Mouse (Mus musculus): Measurements from ENCODE around the gene Cmtm1. TPM values are rescaled to one million over a fixed set of nuclear protein-coding genes. Genes with fewer than 3 reads are reported as not detected.
"Not testable (repeated sequence)": the region's sequence is repeated elsewhere in the genome, so short reads cannot be mapped to it uniquely, and the experiment has no call there.

Gene Cmtm1
- not detected in 2 replicates for polyA plus RNA-seq (2014; fragmentation: Nextera tagmentation; extraction: Ambion mirVana)

DNA sequence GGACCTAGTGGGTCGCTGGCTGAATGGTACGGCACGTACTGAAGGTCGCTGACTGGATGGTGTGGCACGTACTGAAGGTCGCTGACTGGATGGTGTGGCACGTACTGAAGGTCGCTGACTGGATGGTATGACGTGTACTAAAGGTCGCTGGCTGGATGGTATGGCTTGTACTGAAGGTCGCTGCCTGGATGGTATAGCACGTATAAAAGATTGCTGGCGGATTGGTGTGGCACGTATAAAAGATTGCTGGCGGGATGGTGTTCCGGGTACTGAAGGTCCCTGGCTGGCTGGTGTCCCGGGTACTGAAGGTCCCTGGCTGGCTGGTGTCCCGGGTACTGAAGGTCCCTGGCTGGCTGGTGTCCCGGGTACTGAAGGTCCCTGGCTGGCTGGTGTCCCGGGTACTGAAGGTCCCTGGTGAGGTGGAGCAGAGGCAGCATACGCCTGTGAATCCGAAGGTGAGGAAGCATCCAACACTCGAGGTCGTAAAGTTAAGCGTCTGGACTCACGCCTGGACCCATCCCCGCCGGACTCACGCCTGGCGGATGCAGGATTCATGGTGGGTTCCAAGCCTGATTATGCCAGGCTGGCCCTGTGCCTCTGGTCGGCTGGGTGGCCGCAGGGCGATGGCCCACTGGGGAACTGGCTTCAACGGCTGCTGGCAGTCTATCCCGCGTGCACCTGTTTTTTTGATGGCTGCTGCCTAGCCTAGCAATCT, at the start of gene Cmtm1, which contains the start of gene Gm45711:
Gene Cmtm1, minus strand, starts transcription at position 705 of the 715 bp plus-strand sequence.
Gene Gm45711, minus strand, starts transcription at position 641 of the 715 bp plus-strand sequence.
- H3K4me1 ChIP-seq (ENCODE audit: control insufficient read depth, insufficient read depth, low read length); DNase-seq (ENCODE audit: low spot score, missing footprints); H3K4me3 ChIP-seq (ENCODE audit: low read depth, low read length); H3K9ac ChIP-seq (ENCODE audit: low read length); H3K27ac ChIP-seq (ENCODE audit: low read depth, low read length); H3K27me3 ChIP-seq (ENCODE audit: control insufficient read depth, insufficient read depth, low read length); ATAC-seq (ENCODE audit: low FRiP score); H3K36me3 ChIP-seq (ENCODE audit: control insufficient read depth, insufficient read depth, low read length); H3K9me3 ChIP-seq (ENCODE audit: control insufficient read depth, low read length); H3K4me2 ChIP-seq: not testable (repeated sequence)
- 89% methylated on average over 36 of the region's 36 CpGs for WGBS

DNA sequence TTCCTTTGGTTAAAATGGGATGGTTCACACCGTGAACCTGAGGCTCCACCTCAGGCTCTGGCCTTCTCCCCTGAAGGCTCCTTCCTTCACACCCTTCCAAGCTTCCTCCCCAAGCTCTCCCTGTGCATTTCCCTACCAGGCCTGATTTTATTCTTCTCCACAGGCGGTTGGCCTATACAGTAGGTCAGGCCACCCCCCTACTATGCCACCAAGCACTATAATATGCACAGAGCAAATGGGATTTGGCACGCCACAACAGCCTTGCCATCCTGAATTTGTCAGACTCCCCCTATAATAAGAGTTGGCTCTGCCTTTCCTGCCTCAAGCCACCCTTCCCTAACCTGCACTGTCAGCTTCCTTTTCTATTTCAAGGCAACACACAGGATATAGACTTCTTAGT, 48.7 kb upstream of the Cmtm1 start:
- H3K4me3 ChIP-seq (ENCODE audit: low read depth, low read length), result no peak overlapping the region
- H3K27me3 ChIP-seq (ENCODE audit: control insufficient read depth, insufficient read depth, low read length), result no peaks in the 10 kb centered on the region
- H3K9ac ChIP-seq (ENCODE audit: low read length), result no peak overlapping the region
- no peaks in the 10 kb centered on the region for H3K4me1 ChIP-seq (ENCODE audit: control insufficient read depth, insufficient read depth, low read length)
- no peaks in the 10 kb centered on the region for H3K9me3 ChIP-seq (ENCODE audit: control insufficient read depth, low read length)
- 76% methylated on average over 3 of the region's 3 CpGs for WGBS
- no peaks in the 10 kb centered on the region for H3K36me3 ChIP-seq (ENCODE audit: control insufficient read depth, insufficient read depth, low read length)
- no peak overlapping the region for H3K4me2 ChIP-seq
- no peak for ATAC-seq (ENCODE audit: low FRiP score)
- no peak overlapping the region for H3K27ac ChIP-seq (ENCODE audit: low read depth, low read length)
- DNase-seq (ENCODE audit: low spot score, missing footprints), result peak; percentile 17

DNA sequence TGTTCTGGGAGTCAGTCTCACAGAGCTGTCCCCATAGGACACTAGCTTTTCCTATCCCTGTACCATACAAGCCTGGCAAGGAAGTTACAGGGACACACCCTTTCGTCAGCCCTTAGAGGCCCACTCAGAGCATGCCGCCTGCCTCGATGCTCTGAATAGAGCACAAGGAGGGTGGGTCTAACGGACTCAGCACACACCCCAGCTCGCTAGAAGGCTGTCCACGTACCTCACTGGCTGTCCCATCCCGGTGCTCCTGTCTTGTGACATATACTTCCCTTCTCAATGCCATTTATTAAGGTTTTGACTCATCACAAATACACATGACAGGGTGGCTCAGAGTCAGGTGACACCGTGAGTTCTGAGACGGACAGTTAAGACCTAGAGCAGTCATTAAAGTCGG, 44.6 kb upstream of the Cmtm1 start:
- H3K4me2 ChIP-seq, result no peak overlapping the region
- ATAC-seq (ENCODE audit: low FRiP score) (no peak), DNase-seq (ENCODE audit: low spot score, missing footprints) (no peak)
- H3K36me3 ChIP-seq (ENCODE audit: control insufficient read depth, insufficient read depth, low read length), result no peaks in the 10 kb centered on the region
- H3K4me3 ChIP-seq (ENCODE audit: low read depth, low read length), result no peak overlapping the region
- no peaks in the 10 kb centered on the region for H3K27me3 ChIP-seq (ENCODE audit: control insufficient read depth, insufficient read depth, low read length)
- H3K9ac ChIP-seq (ENCODE audit: low read length), result no peak overlapping the region
- H3K27ac ChIP-seq (ENCODE audit: low read depth, low read length), result no peak overlapping the region
- peaks cover 3% of the 10 kb centered on the region; the same call in 1 of the 2 replicates for H3K4me1 ChIP-seq (ENCODE audit: control insufficient read depth, insufficient read depth, low read length)
- WGBS, result 94% methylated on average over 10 of the region's 10 CpGs
- no peaks in the 10 kb centered on the region for H3K9me3 ChIP-seq (ENCODE audit: control insufficient read depth, low read length)

DNA sequence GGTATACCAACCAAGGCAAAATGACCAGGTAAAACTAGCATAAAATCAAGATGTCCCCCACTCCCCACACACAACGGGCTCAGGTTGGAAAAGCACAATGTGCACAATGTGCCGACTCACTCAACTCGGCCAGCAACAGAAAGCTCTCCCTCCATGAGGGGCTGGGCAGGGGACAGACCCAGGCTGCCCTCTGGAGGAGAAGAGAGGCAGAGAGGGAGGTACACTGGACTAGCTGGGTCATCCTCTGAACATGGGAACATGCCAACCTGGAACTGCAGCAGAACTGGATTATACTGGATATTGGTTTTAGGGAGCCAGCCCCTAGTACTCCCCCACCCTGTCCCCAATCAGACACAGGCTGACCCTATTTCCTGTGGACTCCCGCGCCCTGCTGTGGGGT, 43.2 kb upstream of the Cmtm1 start:
- whole genome bisulfite sequencing, result 64% methylated on average over 5 of the region's 5 CpGs
- Histone ChIP-seq H3K4me3 (ENCODE audit: low read depth, low read length) (no peak overlapping the region), H3K4me1 (ENCODE audit: control insufficient read depth, insufficient read depth, low read length) (peaks cover 3% of the 10 kb centered on the region; the same call in 1 of the 2 replicates), H3K9me3 (ENCODE audit: control insufficient read depth, low read length) (no peaks in the 10 kb centered on the region), H3K27ac (ENCODE audit: low read depth, low read length) (no peak overlapping the region), H3K27me3 (ENCODE audit: control insufficient read depth, insufficient read depth, low read length) (no peaks in the 10 kb centered on the region), H3K9ac (ENCODE audit: low read length) (no peak overlapping the region), H3K4me2 (no peak overlapping the region), H3K36me3 (ENCODE audit: control insufficient read depth, insufficient read depth, low read length) (no peaks in the 10 kb centered on the region)
- DNase-seq (ENCODE audit: low spot score, missing footprints), result no peak
- ATAC-seq (ENCODE audit: low FRiP score), result peak; percentile 74

DNA sequence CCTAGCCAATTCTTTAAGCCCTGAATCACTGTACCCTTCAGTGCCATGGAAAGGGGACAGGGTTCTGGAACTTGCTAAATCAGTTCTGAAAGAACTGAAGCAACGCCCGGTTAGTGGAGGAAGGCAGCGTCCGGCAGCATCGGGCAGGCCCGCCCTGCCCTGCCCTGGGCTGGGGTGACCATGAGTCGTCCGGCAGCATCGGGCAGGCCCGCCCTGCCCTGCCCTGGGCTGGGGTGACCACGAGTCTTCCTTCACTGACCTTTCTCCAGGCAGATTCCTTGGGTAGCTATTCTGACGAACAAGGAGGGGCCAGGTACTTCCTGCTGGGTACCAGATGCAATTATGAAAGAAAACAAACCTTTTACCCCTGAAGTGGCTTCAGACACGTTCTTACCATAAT, 40.1 kb upstream of the Cmtm1 start:
- no peak for ATAC-seq (ENCODE audit: low FRiP score)
- peaks cover 3% of the 10 kb centered on the region; the same call in 1 of the 2 replicates for H3K4me1 ChIP-seq (ENCODE audit: control insufficient read depth, insufficient read depth, low read length)
- H3K4me2 ChIP-seq, result no peak overlapping the region
- no peak overlapping the region for H3K4me3 ChIP-seq (ENCODE audit: low read depth, low read length)
- H3K9ac ChIP-seq (ENCODE audit: low read length), result no peak overlapping the region
- no peak overlapping the region for H3K27ac ChIP-seq (ENCODE audit: low read depth, low read length)
- no peaks in the 10 kb centered on the region for H3K9me3 ChIP-seq (ENCODE audit: control insufficient read depth, low read length)
- no peak for DNase-seq (ENCODE audit: low spot score, missing footprints)
- no peaks in the 10 kb centered on the region for H3K36me3 ChIP-seq (ENCODE audit: control insufficient read depth, insufficient read depth, low read length)
- no peaks in the 10 kb centered on the region for H3K27me3 ChIP-seq (ENCODE audit: control insufficient read depth, insufficient read depth, low read length)
- 90% methylated on average over 13 of the region's 13 CpGs for WGBS

- DNase-seq (ENCODE audit: low spot score, missing footprints), result no peak
- Histone ChIP-seq H3K27me3 (ENCODE audit: control insufficient read depth, insufficient read depth, low read length) (no peaks in the 10 kb centered on the region), H3K9me3 (ENCODE audit: control insufficient read depth, low read length) (no peaks in the 10 kb centered on the region), H3K4me2 (no peak overlapping the region), H3K27ac (ENCODE audit: low read depth, low read length) (no peak overlapping the region), H3K9ac (ENCODE audit: low read length) (no peak overlapping the region), H3K4me1 (ENCODE audit: control insufficient read depth, insufficient read depth, low read length) (peaks cover 3% of the 10 kb centered on the region; the same call in 1 of the 2 replicates), H3K4me3 (ENCODE audit: low read depth, low read length) (no peak overlapping the region), H3K36me3 (ENCODE audit: control insufficient read depth, insufficient read depth, low read length) (no peaks in the 10 kb centered on the region)
- 90% methylated on average over 5 of the region's 5 CpGs for WGBS
- ATAC-seq (ENCODE audit: low FRiP score), result no peak
Observed at GRCm38 (mm10) chr8:104348971-104349370, 39.0 kb upstream of the Cmtm1 start.

- DNase-seq (ENCODE audit: low spot score, missing footprints) (no peak), ATAC-seq (ENCODE audit: low FRiP score) (no peak)
- Histone ChIP-seq H3K36me3 (ENCODE audit: control insufficient read depth, insufficient read depth, low read length) (no peaks in the 10 kb centered on the region), H3K4me2 (no peak overlapping the region), H3K27me3 (ENCODE audit: control insufficient read depth, insufficient read depth, low read length) (no peaks in the 10 kb centered on the region), H3K9me3 (ENCODE audit: control insufficient read depth, low read length) (no peaks in the 10 kb centered on the region), H3K9ac (ENCODE audit: low read length) (no peak overlapping the region), H3K27ac (ENCODE audit: low read depth, low read length) (no peak overlapping the region), H3K4me1 (ENCODE audit: control insufficient read depth, insufficient read depth, low read length) (no peaks in the 10 kb centered on the region; the same call in 1 of the 2 replicates), H3K4me3 (ENCODE audit: low read depth, low read length) (no peak overlapping the region)
- 58% methylated on average over 12 of the region's 12 CpGs for WGBS
Observed at GRCm38 (mm10) chr8:104346706-104347105, 36.8 kb upstream of the Cmtm1 start.

DNA sequence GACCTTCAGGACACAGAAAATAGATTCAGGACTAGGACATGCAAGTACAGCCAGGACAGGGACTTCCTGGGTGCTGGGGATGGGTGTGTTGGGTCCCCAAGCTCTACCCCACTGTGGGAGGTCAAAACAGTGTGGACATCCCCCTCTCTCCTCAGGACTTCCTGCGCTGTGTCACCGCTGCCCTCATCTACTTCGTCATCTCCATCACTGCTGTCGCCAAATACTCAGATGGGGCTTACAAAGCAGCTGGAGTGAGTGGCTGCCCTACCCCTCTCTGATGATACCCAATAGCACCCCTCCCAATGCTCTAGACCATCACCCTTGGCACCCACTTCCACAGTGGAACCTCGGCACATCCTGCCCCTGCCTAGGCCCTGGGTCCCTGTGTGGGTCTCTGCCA, 34.7 kb upstream of the Cmtm1 start:
- H3K4me3 ChIP-seq (ENCODE audit: low read depth, low read length), result no peak overlapping the region
- H3K27ac ChIP-seq (ENCODE audit: low read depth, low read length), result no peak overlapping the region
- 90% methylated on average over 5 of the region's 5 CpGs for WGBS
- H3K9me3 ChIP-seq (ENCODE audit: control insufficient read depth, low read length), result no peaks in the 10 kb centered on the region
- no peak for DNase-seq (ENCODE audit: low spot score, missing footprints)
- H3K36me3 ChIP-seq (ENCODE audit: control insufficient read depth, insufficient read depth, low read length), result no peaks in the 10 kb centered on the region
- H3K27me3 ChIP-seq (ENCODE audit: control insufficient read depth, insufficient read depth, low read length), result no peaks in the 10 kb centered on the region
- ATAC-seq (ENCODE audit: low FRiP score), result no peak
- H3K9ac ChIP-seq (ENCODE audit: low read length), result no peak overlapping the region
- no peaks in the 10 kb centered on the region; the same call in 1 of the 2 replicates for H3K4me1 ChIP-seq (ENCODE audit: control insufficient read depth, insufficient read depth, low read length)
- H3K4me2 ChIP-seq, result no peak overlapping the region

GRCm38 (mm10) chr8:104343957-104344356, 34.0 kb upstream of the Cmtm1 start:
- Histone ChIP-seq H3K9me3 (ENCODE audit: control insufficient read depth, low read length) (no peaks in the 10 kb centered on the region), H3K36me3 (ENCODE audit: control insufficient read depth, insufficient read depth, low read length) (no peaks in the 10 kb centered on the region), H3K27me3 (ENCODE audit: control insufficient read depth, insufficient read depth, low read length) (no peaks in the 10 kb centered on the region), H3K4me1 (ENCODE audit: control insufficient read depth, insufficient read depth, low read length) (no peaks in the 10 kb centered on the region; the same call in 1 of the 2 replicates), H3K27ac (ENCODE audit: low read depth, low read length) (no peak overlapping the region), H3K4me2 (no peak overlapping the region), H3K9ac (ENCODE audit: low read length) (no peak overlapping the region), H3K4me3 (ENCODE audit: low read depth, low read length) (no peak overlapping the region)
- 10% methylated on average over 7 of the region's 7 CpGs for WGBS
- ATAC-seq (ENCODE audit: low FRiP score) (peak; percentile 31), DNase-seq (ENCODE audit: low spot score, missing footprints) (peak; percentile 98)
